Comparison of ENCODE assay signal across 10 mouse cellular contexts in the genomic region with DNA sequence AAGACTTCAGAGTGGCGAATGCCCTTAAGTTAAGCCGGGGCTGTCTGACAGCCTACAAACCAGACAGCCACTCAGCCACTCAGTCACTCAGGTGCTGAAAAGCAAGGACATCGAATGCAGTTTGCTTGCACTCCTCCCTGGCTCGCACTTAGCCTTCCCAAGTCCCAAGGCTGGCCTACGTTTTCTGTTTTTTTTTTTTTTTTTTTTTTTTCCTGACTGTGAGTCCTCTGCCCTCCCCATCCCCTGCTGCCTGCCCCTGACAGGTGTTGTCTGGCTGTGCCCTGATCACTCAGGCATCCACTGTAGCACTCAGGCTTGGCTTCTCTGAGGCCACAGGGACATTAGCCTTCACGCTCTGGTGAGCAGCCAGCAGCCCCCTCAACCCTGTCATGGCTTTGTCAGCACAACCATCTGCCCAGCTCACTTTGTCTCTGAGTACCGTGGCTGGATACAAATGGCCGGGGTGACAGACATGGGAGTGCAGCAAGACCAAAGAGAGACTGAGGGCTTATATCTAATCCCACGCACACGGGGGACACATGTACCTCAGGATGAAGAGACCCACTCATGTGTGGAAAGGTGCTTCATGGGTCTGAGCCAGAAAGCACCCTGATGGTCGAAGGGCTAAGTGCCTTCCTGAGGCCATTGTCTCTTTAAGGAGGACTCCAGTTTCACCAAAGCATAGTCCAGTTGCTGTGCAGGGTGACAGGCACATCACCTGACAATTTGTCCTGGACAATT. TPM values are rescaled to one million over a fixed set of nuclear protein-coding genes. Genes with fewer than 3 reads are reported as not detected.
DNase-seq lines count a peak whose midpoint lies in the region; ATAC-seq lines count a peak whose summit lies in the region.
"Had no signal": no experiment of that assay in that cellular context is flagged by ENCODE, and none has a peak within 500 bp of the region (broad histone marks: within the 10 kb centered on the region; RNA-seq: fewer than 3 reads in every experiment).

No protein-coding gene starts in this region.

- 64% methylated on average over 11 of the region's 11 CpGs for WGBS in midbrain, embryonic 10.5 days
- 40% methylated on average over 11 of the region's 11 CpGs for WGBS in midbrain, embryonic 15.5 days
- 77% methylated on average over 11 of the region's 11 CpGs for WGBS in embryonic facial prominence, embryonic 13.5 days

- no peak for ATAC-seq in midbrain, embryonic 15.5 days (replicated peaks)
- ATAC-seq in embryonic facial prominence, embryonic 13.5 days (ENCODE audit: insufficient number of reproducible peaks, insufficient read depth, low FRiP score, low TSS enrichment, low read depth): no peak
- ATAC-seq in frontal cortex, adult (ENCODE audit: low TSS enrichment): no peak
- ATAC-seq in megakaryocyte, adult 5-6 weeks (ENCODE audit: poor library complexity, severe bottlenecking): no peak

- peak overlapping the region; percentile 74 for H3K27ac ChIP-seq in midbrain, embryonic 10.5 days (replicated peaks)
- H3K27ac ChIP-seq in midbrain, embryonic 15.5 days: no peak overlapping the region
- no peak overlapping the region for H3K27ac ChIP-seq in embryonic facial prominence, embryonic 13.5 days
- H3K27ac ChIP-seq: liver, embryonic 13.5 days had no signal

- no peaks in the 10 kb centered on the region for H3K27me3 ChIP-seq in midbrain, embryonic 10.5 days (ENCODE audit: low read depth, poor library complexity, severe bottlenecking)
- H3K27me3 ChIP-seq in midbrain, embryonic 15.5 days (replicated peaks): no peaks in the 10 kb centered on the region
- no peaks in the 10 kb centered on the region for H3K27me3 ChIP-seq in embryonic facial prominence, embryonic 13.5 days
- H3K27me3 ChIP-seq: liver, embryonic 13.5 days had no signal

- H3K9ac ChIP-seq in midbrain, embryonic 15.5 days: no peak overlapping the region
- peak overlapping the region; percentile 21; the same call in 1 of the 2 replicates for H3K9ac ChIP-seq in embryonic facial prominence, embryonic 13.5 days
- H3K9ac ChIP-seq: liver, embryonic 13.5 days had no signal

- no peak overlapping the region for H3K4me2 ChIP-seq in midbrain, embryonic 15.5 days
- H3K4me2 ChIP-seq in embryonic facial prominence, embryonic 13.5 days: no peak overlapping the region
- H3K4me2 ChIP-seq: liver, embryonic 13.5 days had no signal

- peaks cover 19% of the 10 kb centered on the region for H3K4me1 ChIP-seq in midbrain, embryonic 10.5 days
- peaks cover 4% of the 10 kb centered on the region; the same call in 1 of the 2 replicates for H3K4me1 ChIP-seq in midbrain, embryonic 15.5 days
- H3K4me1 ChIP-seq in embryonic facial prominence, embryonic 13.5 days: peaks cover 5% of the 10 kb centered on the region; the same call in 1 of the 2 replicates

- H3K36me3 ChIP-seq in midbrain, embryonic 10.5 days: peaks cover 81% of the 10 kb centered on the region
- peaks cover 23% of the 10 kb centered on the region for H3K36me3 ChIP-seq in midbrain, embryonic 15.5 days (replicated peaks)
- H3K36me3 ChIP-seq in embryonic facial prominence, embryonic 13.5 days: peaks cover 74% of the 10 kb centered on the region

- no peaks in the 10 kb centered on the region for H3K9me3 ChIP-seq in midbrain, embryonic 10.5 days (replicated peaks)
- H3K9me3 ChIP-seq in midbrain, embryonic 15.5 days: no peaks in the 10 kb centered on the region
- H3K9me3 ChIP-seq in embryonic facial prominence, embryonic 13.5 days: no peaks in the 10 kb centered on the region; the same call in 1 of the 2 replicates
- H3K9me3 ChIP-seq: liver, embryonic 13.5 days had no signal

- no peak overlapping the region for H3K4me3 ChIP-seq in midbrain, embryonic 10.5 days
- H3K4me3 ChIP-seq in midbrain, embryonic 15.5 days: no peak overlapping the region
- no peak overlapping the region for H3K4me3 ChIP-seq in embryonic facial prominence, embryonic 13.5 days
- H3K4me3 ChIP-seq: liver, embryonic 13.5 days had no signal

- peak; percentile 52 for DNase-seq in midbrain, embryonic 10.5 days (ENCODE audit: low spot score)
- DNase-seq in kidney, adult 9 months: peak; percentile 93
- peak; percentile 83 for DNase-seq in retina, embryonic 14.5 days (ENCODE audit: low spot score)
- no peak for DNase-seq in MN1 (ENCODE audit: low spot score)
- DNase-seq: adrenal gland, adult 8-10 months; liver, embryonic 13.5 days had no signal

RNA-seq across cellular contexts. Expression of a gene that starts 11.9 kb away (rescaled TPM):
- polyA plus RNA-seq in midbrain, embryonic 10.5 days (2016; fragmentation: Nextera tagmentation; extraction: Ambion mirVana): 63.9 and 71.5 TPM in 2 replicates
- polyA plus RNA-seq in midbrain, embryonic 15.5 days (2015; fragmentation: Nextera tagmentation; extraction: Ambion mirVana): 95.9 and 96.0 TPM in 2 replicates
- polyA plus RNA-seq in embryonic facial prominence, embryonic 13.5 days (2015; fragmentation: Nextera tagmentation; extraction: Ambion mirVana): 36.8 and 38.1 TPM in 2 replicates
- 6.5 and 6.7 TPM in 2 replicates for total RNA-seq in megakaryocyte, adult 5-6 weeks (2015)
- total RNA-seq in megakaryocyte, adult 5-6 weeks (2017): 17.0 and 19.7 TPM in 2 replicates

RNA-seq across cellular contexts. Expression of a gene that starts 44.0 kb away (rescaled TPM):
- polyA plus RNA-seq in midbrain, embryonic 10.5 days (2016; fragmentation: Nextera tagmentation; extraction: Ambion mirVana): 0.20 and 0.29 TPM in 2 replicates
- 6.8 and 8.1 TPM in 2 replicates for polyA plus RNA-seq in midbrain, embryonic 15.5 days (2015; fragmentation: Nextera tagmentation; extraction: Ambion mirVana)
- 0.11 and 0.26 TPM in 2 replicates for polyA plus RNA-seq in embryonic facial prominence, embryonic 13.5 days (2015; fragmentation: Nextera tagmentation; extraction: Ambion mirVana)
- total RNA-seq in megakaryocyte, adult 5-6 weeks (2015): not detected in 2 replicates
- 0.07 and 0.28 TPM in 2 replicates for total RNA-seq in megakaryocyte, adult 5-6 weeks (2017)

RNA-seq across cellular contexts. Expression of a gene that starts 46.2 kb away (rescaled TPM):
- polyA plus RNA-seq in midbrain, embryonic 10.5 days (2016; fragmentation: Nextera tagmentation; extraction: Ambion mirVana): 49.2 and 54.7 TPM in 2 replicates
- polyA plus RNA-seq in midbrain, embryonic 15.5 days (2015; fragmentation: Nextera tagmentation; extraction: Ambion mirVana): 36.4 and 37.9 TPM in 2 replicates
- 33.5 and 36.1 TPM in 2 replicates for polyA plus RNA-seq in embryonic facial prominence, embryonic 13.5 days (2015; fragmentation: Nextera tagmentation; extraction: Ambion mirVana)
- total RNA-seq in megakaryocyte, adult 5-6 weeks (2015): 46.8 and 49.2 TPM in 2 replicates
- 19.7 and 26.3 TPM in 2 replicates for total RNA-seq in megakaryocyte, adult 5-6 weeks (2017)

RNA-seq across cellular contexts. Expression of a gene that starts 53.6 kb away (rescaled TPM):
- 17.4 and 21.2 TPM in 2 replicates for polyA plus RNA-seq in midbrain, embryonic 10.5 days (2016; fragmentation: Nextera tagmentation; extraction: Ambion mirVana)
- 14.2 and 14.8 TPM in 2 replicates for polyA plus RNA-seq in midbrain, embryonic 15.5 days (2015; fragmentation: Nextera tagmentation; extraction: Ambion mirVana)
- polyA plus RNA-seq in embryonic facial prominence, embryonic 13.5 days (2015; fragmentation: Nextera tagmentation; extraction: Ambion mirVana): 13.9 and 14.7 TPM in 2 replicates
- 6.6 and 13.9 TPM in 2 replicates for total RNA-seq in megakaryocyte, adult 5-6 weeks (2015)
- 15.7 and 29.0 TPM in 2 replicates for total RNA-seq in megakaryocyte, adult 5-6 weeks (2017)
